In genomic region chr3:49749491-49750284, GRCm38 (mm10) we compare ENCODE assay signal across 21 mouse cellular contexts. TPM values are rescaled to one million over a fixed set of nuclear protein-coding genes. Genes with fewer than 3 reads are reported as not detected.
DNase-seq lines count a peak whose midpoint lies in the region; ATAC-seq and TF ChIP-seq lines count a peak whose summit lies in the region.
"Had no signal": no experiment of that assay in that cellular context is flagged by ENCODE, and none has a peak within 500 bp of the region (broad histone marks: within the 10 kb centered on the region; RNA-seq: fewer than 3 reads in every experiment).

No protein-coding gene starts in this region.

- no peak for TF ChIP-seq EP300 in stomach, postnatal 0 days (optimal IDR thresholded peaks at IDR 0.05)

- no peaks in the 10 kb centered on the region for H3K9me3 ChIP-seq in stomach, embryonic 14.5 days (ENCODE audit: control insufficient read depth, low read depth, low read length)
- H3K9me3 ChIP-seq in stomach, postnatal 0 days (ENCODE audit: control insufficient read depth, low read length) = no peaks in the 10 kb centered on the region
- H3K9me3 ChIP-seq: liver, embryonic 13.5 days had no signal

- no peaks in the 10 kb centered on the region for H3K27me3 ChIP-seq in stomach, embryonic 14.5 days (ENCODE audit: control insufficient read depth, insufficient read depth, low read length)
- H3K27me3 ChIP-seq in stomach, postnatal 0 days (ENCODE audit: control insufficient read depth, insufficient read depth, low read length) = no peaks in the 10 kb centered on the region
- H3K27me3 ChIP-seq: liver, embryonic 13.5 days had no signal

- 0 out of 2 replicates have a peak overlapping the region, but pooled peaks have one; percentile 5 for H3K4me2 ChIP-seq in stomach, embryonic 14.5 days (replicated peaks; ENCODE audit: low read depth, low read length)
- no peak overlapping the region for H3K4me2 ChIP-seq in stomach, postnatal 0 days (replicated peaks; ENCODE audit: low read depth)
- H3K4me2 ChIP-seq: heart, embryonic 11.5 days; liver, embryonic 13.5 days had no signal

- no peak for DNase-seq in gastrocnemius, adult 2 months
- DNase-seq in gastrocnemius, postnatal 25 days = no peak
- no peak for DNase-seq in stomach, postnatal 0 days (ENCODE audit: low spot score)
- peak; percentile 41 for DNase-seq in fibroblast of lung, adult 2 months (ENCODE audit: low read depth)
- DNase-seq in adrenal gland, postnatal 4 days (ENCODE audit: low spot score in 2 of 2) = no peak
- DNase-seq in left cerebral cortex, postnatal 14 days (ENCODE audit: low spot score in 2 of 2) = no peak
- DNase-seq in thymus, postnatal 0 days (ENCODE audit: low spot score) = no peak
- DNase-seq: adrenal gland, postnatal 36 days; cerebellum, adult 9-11 months; gastrocnemius, postnatal 14 days; heart, postnatal 4 days; kidney, postnatal 14 days; liver, embryonic 13.5 days; right cerebral cortex, postnatal 4 days had no signal

- TF ChIP-seq CTCF in gastrocnemius, adult 2 months (IDR thresholded peaks at IDR 0.05) = no peak
- no peak for TF ChIP-seq CTCF in stomach, postnatal 0 days (IDR thresholded peaks at IDR 0.05; ENCODE audit: low read depth)

- H3K9ac ChIP-seq in stomach, embryonic 14.5 days (replicated peaks; ENCODE audit: low read depth, low read length) = no peak overlapping the region
- H3K9ac ChIP-seq in stomach, postnatal 0 days (ENCODE audit: low read length) = no peak overlapping the region
- H3K9ac ChIP-seq: liver, embryonic 13.5 days had no signal

- intact Hi-C loops in gastrocnemius, adult 2 months (cut with DNase I) = loop anchor here (10.0 kb wide), 1 partner anchor 165 kb away; no protein-coding TSS in a partner anchor
- intact Hi-C loops in left cerebral cortex, postnatal 14 days (cut with DNase I) = no loop called here

- WGBS in stomach, embryonic 14.5 days = 61% methylated on average over 8 of the region's 8 CpGs
- 56% methylated on average over 8 of the region's 8 CpGs for WGBS in stomach, postnatal 0 days

- ATAC-seq in stomach, embryonic 14.5 days (ENCODE audit: insufficient number of reproducible peaks, insufficient read depth, low FRiP score, low read depth) = no peak
- no peak for ATAC-seq in stomach, postnatal 0 days (ENCODE audit: low FRiP score, low TSS enrichment)
- ATAC-seq: hindbrain, embryonic 16.5 days; intestine, postnatal 0 days had no signal

- H3K4me3 ChIP-seq in gastrocnemius, adult 2 months = no peak overlapping the region
- H3K4me3 ChIP-seq in stomach, embryonic 14.5 days (ENCODE audit: low read depth, low read length) = no peak overlapping the region
- H3K4me3 ChIP-seq in stomach, postnatal 0 days (ENCODE audit: low read depth, low read length) = no peak overlapping the region
- H3K4me3 ChIP-seq: liver, embryonic 13.5 days; myocyte had no signal

- peaks cover 7% of the 10 kb centered on the region; the same call in 1 of the 2 replicates for H3K4me1 ChIP-seq in stomach, embryonic 14.5 days (ENCODE audit: control insufficient read depth, insufficient read depth, low read length)
- H3K4me1 ChIP-seq in stomach, postnatal 0 days (replicated peaks; ENCODE audit: control insufficient read depth, insufficient read depth) = no peaks in the 10 kb centered on the region; the same call in 1 of the 2 replicates
- H3K4me1 ChIP-seq: liver, embryonic 13.5 days had no signal

- peak overlapping the region; percentile 4; the same call in 1 of the 2 replicates for H3K27ac ChIP-seq in gastrocnemius, adult 2 months
- no peak overlapping the region for H3K27ac ChIP-seq in stomach, embryonic 14.5 days (ENCODE audit: low read length)
- H3K27ac ChIP-seq in stomach, postnatal 0 days (replicated peaks) = no peak overlapping the region
- H3K27ac ChIP-seq: liver, embryonic 13.5 days had no signal

- peaks cover 75% of the 10 kb centered on the region for H3K36me3 ChIP-seq in stomach, embryonic 14.5 days (ENCODE audit: control insufficient read depth, insufficient read depth, low read length)
- 0 out of 2 replicates have a peak, but pooled peaks cover 8% of the 10 kb centered on the region for H3K36me3 ChIP-seq in stomach, postnatal 0 days (ENCODE audit: control insufficient read depth, insufficient read depth, low read length)
- H3K36me3 ChIP-seq: liver, embryonic 13.5 days had no signal

RNA-seq across cellular contexts. Expression of gene Pcdh18, which starts 7.4 kb away (rescaled TPM):
- total RNA-seq in gastrocnemius, adult 2 months (2021) = 1 to 10 TPM; 2.2 to 2.5 TPM
- 1 to 10 TPM; 3.3 to 3.4 TPM for total RNA-seq in gastrocnemius, postnatal 25 days (2021)
- 88.5 TPM in 2 replicates for polyA plus RNA-seq in stomach, embryonic 14.5 days (2014; fragmentation: Nextera tagmentation; extraction: Ambion mirVana)
- polyA plus RNA-seq in stomach, postnatal 0 days (2015; fragmentation: Nextera tagmentation; extraction: Ambion mirVana) = 10.7 and 11.3 TPM in 2 replicates
- 10 to 100 TPM; 14.9 to 20.2 TPM for total RNA-seq in adrenal gland, postnatal 4 days (2021)
- 10 to 100 TPM in 1 of 2 experiments, 1 to 10 TPM in 1; 8.7 to 10.3 TPM for total RNA-seq in left cerebral cortex, postnatal 14 days (2021)
- 3.6 and 4.0 TPM in 2 replicates for polyA plus RNA-seq in thymus, postnatal 0 days (2015; fragmentation: Nextera tagmentation; extraction: Ambion mirVana)
- total RNA-seq: megakaryocyte progenitor cell, adult 5-6 weeks; neutrophil, adult 5-6 weeks had no signal
